Mouse (Mus musculus) G1E (cell line): ENCODE measurements around the gene Cxcr5. TPM values are rescaled to one million over a fixed set of nuclear protein-coding genes. Genes with fewer than 3 reads are reported as not detected.

ENCODE experiments used
- ATAC-seq: 2 replicates; pipeline ENCODE4 v1.8.0; 2016; ENCODE audit warnings: mild to moderate bottlenecking; ENCODE audit not compliant: insufficient number of reproducible peaks, poor library complexity, low FRiP score, severe bottlenecking; ENCODE audit errors: extremely low read depth
- DNase-seq: peaks from one replicate; pipeline ENCODE4 v3.0.0; 2012; ENCODE audit warnings: low spot score
- H3K27me3 ChIP-seq: 2 replicates; pipeline ENCODE4 v1.6.1; 2012; ENCODE audit warnings: mild to moderate bottlenecking, low read length, inconsistent platforms; ENCODE audit not compliant: insufficient read depth
- H3K36me3 ChIP-seq: replicated peaks from 2 replicates; pipeline ENCODE3; 2012; ENCODE audit warnings: mild to moderate bottlenecking, inconsistent platforms
- H3K4me1 ChIP-seq: 2 replicates; pipeline ENCODE4 v1.6.1; 2012; ENCODE audit warnings: low read depth, low read length, inconsistent platforms, mixed read lengths; ENCODE audit not compliant: insufficient read depth
- H3K4me3 ChIP-seq: 2 replicates; pipeline ENCODE4 v1.5.1; 2012; ENCODE audit warnings: low read depth, mild to moderate bottlenecking, inconsistent platforms, low read length, moderate library complexity, mixed read lengths
- H3K9me3 ChIP-seq: replicated peaks from 2 replicates; pipeline ENCODE4 v1.6.1; 2012; ENCODE audit warnings: inconsistent platforms
- CTCF ChIP-seq: IDR thresholded peaks from 2 replicates; pipeline ENCODE4 v1.5.1; 2012; ENCODE audit warnings: low read depth, low read length, inconsistent platforms, mixed read lengths
- GATA1 ChIP-seq: IDR thresholded peaks from 2 replicates; pipeline ENCODE4 v1.6.1; 2012; ENCODE audit warnings: borderline replicate concordance, low read length, inconsistent platforms, mixed read lengths
- GATA2 ChIP-seq: IDR thresholded peaks from 2 replicates; pipeline ENCODE4 v1.6.1; 2012; ENCODE audit warnings: low read depth, low read length, inconsistent platforms, borderline replicate concordance
- POLR2AphosphoS5 ChIP-seq: IDR thresholded peaks from 2 replicates; pipeline ENCODE4 v1.6.1; 2012; ENCODE audit warnings: low read depth, low read length, inconsistent platforms; ENCODE audit not compliant: insufficient replicate concordance
- TAL1 ChIP-seq: conservative IDR thresholded peaks from 2 replicates; pipeline ENCODE4 v1.6.1; 2012; ENCODE audit warnings: low read depth, low read length, inconsistent platforms, mixed read lengths
- polyA plus RNA-seq: library from polyadenylated mRNA; stranded (reverse); fragments of >175 nt; gene quantifications from 2 replicates; pipeline ENCODE4 v1.2.3, GENCODE M21; 2012
- total RNA-seq, 2 experiments: library from RNA; stranded (forward) in 1 of 2; stranded (reverse) in 1 of 2; fragments of 200-1000 nt in 1 of 2; fragments of >200 nt in 1 of 2; fragmentation: Nextera tagmentation in 1 of 2; gene quantifications; 2 replicates each; pipeline ENCODE4 v1.2.3; 2014 to 2017

Cxcr5 gene
- total and polyA plus RNA-seq, 3 experiments: 0.22 TPM; not detected in 2

GRCm38 (mm10) chr9:44502006-44502405 lies 59.7 kb downstream of the Cxcr5 start:
- H3K36me3 ChIP-seq: no peaks in the 10 kb centered on the region
- TF ChIP-seq TAL1 (no peak), GATA2 (no peak), CTCF (peak; percentile 92)
- DNase-seq (peak; percentile 58), ATAC-seq (no peak)
- no peaks in the 10 kb centered on the region for H3K9me3 ChIP-seq
- peaks cover 14% of the 10 kb centered on the region; the same call in 1 of the 2 replicates for H3K4me1 ChIP-seq
- H3K4me3 ChIP-seq: no peak overlapping the region
- peaks cover 46% of the 10 kb centered on the region for H3K27me3 ChIP-seq

- H3K4me1 ChIP-seq: peaks cover 14% of the 10 kb centered on the region; the same call in 1 of the 2 replicates
- no peaks in the 10 kb centered on the region for H3K9me3 ChIP-seq
- TF ChIP-seq POLR2AphosphoS5 (no peak), GATA1 (no peak), GATA2 (no peak), CTCF (no peak), TAL1 (no peak)
- peak overlapping the region; percentile 14; the same call in 1 of the 2 replicates for H3K4me3 ChIP-seq
- ATAC-seq: no peak
- H3K36me3 ChIP-seq: no peaks in the 10 kb centered on the region
- DNase-seq: no peak
- H3K27me3 ChIP-seq: peaks cover 49% of the 10 kb centered on the region
Measured at GRCm38 (mm10) chr9:44501206-44501879, 60.3 kb downstream of the Cxcr5 start.

- DNase-seq (no peak), ATAC-seq (no peak)
- TF ChIP-seq CTCF (no peak), GATA2 (no peak)
- Histone ChIP-seq H3K27me3 (peaks cover 51% of the 10 kb centered on the region), H3K4me3 (no peak overlapping the region), H3K36me3 (no peaks in the 10 kb centered on the region), H3K9me3 (no peaks in the 10 kb centered on the region), H3K4me1 (peaks cover 10% of the 10 kb centered on the region; the same call in 1 of the 2 replicates)
Measured at GRCm38 (mm10) chr9:44500638-44501175, 61.0 kb downstream of the Cxcr5 start.

- peaks cover 48% of the 10 kb centered on the region for H3K27me3 ChIP-seq
- no peak overlapping the region for H3K4me3 ChIP-seq
- H3K36me3 ChIP-seq: no peaks in the 10 kb centered on the region
- ATAC-seq (no peak), DNase-seq (no peak)
- H3K9me3 ChIP-seq: no peaks in the 10 kb centered on the region
- no peak for TF ChIP-seq POLR2AphosphoS5
- TF ChIP-seq GATA2: no peak
- TF ChIP-seq GATA1: no peak
- TF ChIP-seq CTCF: no peak
- no peak for TF ChIP-seq TAL1
- peaks cover 8% of the 10 kb centered on the region; the same call in 1 of the 2 replicates for H3K4me1 ChIP-seq
Measured at GRCm38 (mm10) chr9:44500163-44500533, 61.5 kb downstream of the Cxcr5 start.

GRCm38 (mm10) chr9:44499356-44500162 lies 62.1 kb downstream of the Cxcr5 start:
- TF ChIP-seq GATA2 (no peak), GATA1 (no peak), CTCF (no peak), POLR2AphosphoS5 (no peak), TAL1 (no peak)
- peaks cover 51% of the 10 kb centered on the region for H3K27me3 ChIP-seq
- DNase-seq (no peak), ATAC-seq (no peak)
- H3K9me3 ChIP-seq: no peaks in the 10 kb centered on the region
- no peaks in the 10 kb centered on the region for H3K36me3 ChIP-seq
- H3K4me3 ChIP-seq: no peak overlapping the region
- peaks cover 8% of the 10 kb centered on the region; the same call in 1 of the 2 replicates for H3K4me1 ChIP-seq

- Histone ChIP-seq H3K4me1 (peaks cover 8% of the 10 kb centered on the region; the same call in 1 of the 2 replicates), H3K27me3 (peaks cover 53% of the 10 kb centered on the region), H3K36me3 (no peaks in the 10 kb centered on the region), H3K9me3 (no peaks in the 10 kb centered on the region), H3K4me3 (no peak overlapping the region)
- no peak for DNase-seq
- no peak for ATAC-seq
- TF ChIP-seq GATA2 (no peak), POLR2AphosphoS5 (no peak), GATA1 (no peak), TAL1 (no peak), CTCF (no peak)
Measured at GRCm38 (mm10) chr9:44498421-44499355, 63.0 kb downstream of the Cxcr5 start.
